Mouse (Mus musculus) lung, postnatal 0 days (tissue): Measurements from ENCODE around the gene Gm49673.
"Not testable (repeated sequence)": the region's sequence is repeated elsewhere in the genome, so short reads cannot be mapped to it uniquely, and the experiment has no call there.

Source experiments
- CTCF ChIP-seq: IDR thresholded peaks from 2 replicates; pipeline ENCODE4 v1.5.1; 2016; ENCODE audit warnings: antibody characterized with exemption, mild to moderate bottlenecking
- EP300 ChIP-seq: IDR thresholded peaks from 2 replicates; pipeline ENCODE4 v1.6.1; 2016; ENCODE audit warnings: antibody characterized with exemption, mild to moderate bottlenecking, control low read depth

GRCm38 (mm10) chr17:8056637-8057138 lies 90.9 kb downstream of the Gm49673 start:
- not testable (repeated sequence) for TF ChIP-seq CTCF, EP300
